Mouse (Mus musculus) G1E (cell line): ENCODE data around the gene Thap4. TPM values are rescaled to one million over a fixed set of nuclear protein-coding genes. Genes with fewer than 3 reads are reported as not detected.
"Not testable (repeated sequence)": the region's sequence is repeated elsewhere in the genome, so short reads cannot be mapped to it uniquely, and the experiment has no call there.

Experiments used
- ATAC-seq: 2 replicates; pipeline ENCODE4 v1.8.0; 2016; ENCODE audit warnings: mild to moderate bottlenecking; ENCODE audit not compliant: insufficient number of reproducible peaks, poor library complexity, low FRiP score, severe bottlenecking; ENCODE audit errors: extremely low read depth
- DNase-seq: peaks from one replicate; pipeline ENCODE4 v3.0.0; 2012; ENCODE audit warnings: low spot score
- H3K27me3 ChIP-seq: 2 replicates; pipeline ENCODE4 v1.6.1; 2012; ENCODE audit warnings: mild to moderate bottlenecking, low read length, inconsistent platforms; ENCODE audit not compliant: insufficient read depth
- H3K36me3 ChIP-seq: replicated peaks from 2 replicates; pipeline ENCODE3; 2012; ENCODE audit warnings: mild to moderate bottlenecking, inconsistent platforms
- H3K4me1 ChIP-seq: 2 replicates; pipeline ENCODE4 v1.6.1; 2012; ENCODE audit warnings: low read depth, low read length, inconsistent platforms, mixed read lengths; ENCODE audit not compliant: insufficient read depth
- H3K4me3 ChIP-seq: 2 replicates; pipeline ENCODE4 v1.5.1; 2012; ENCODE audit warnings: low read depth, mild to moderate bottlenecking, inconsistent platforms, low read length, moderate library complexity, mixed read lengths
- H3K9me3 ChIP-seq: replicated peaks from 2 replicates; pipeline ENCODE4 v1.6.1; 2012; ENCODE audit warnings: inconsistent platforms
- CTCF ChIP-seq: IDR thresholded peaks from 2 replicates; pipeline ENCODE4 v1.5.1; 2012; ENCODE audit warnings: low read depth, low read length, inconsistent platforms, mixed read lengths
- GATA1 ChIP-seq: IDR thresholded peaks from 2 replicates; pipeline ENCODE4 v1.6.1; 2012; ENCODE audit warnings: borderline replicate concordance, low read length, inconsistent platforms, mixed read lengths
- GATA2 ChIP-seq: IDR thresholded peaks from 2 replicates; pipeline ENCODE4 v1.6.1; 2012; ENCODE audit warnings: low read depth, low read length, inconsistent platforms, borderline replicate concordance
- POLR2AphosphoS5 ChIP-seq: IDR thresholded peaks from 2 replicates; pipeline ENCODE4 v1.6.1; 2012; ENCODE audit warnings: low read depth, low read length, inconsistent platforms; ENCODE audit not compliant: insufficient replicate concordance
- TAL1 ChIP-seq: conservative IDR thresholded peaks from 2 replicates; pipeline ENCODE4 v1.6.1; 2012; ENCODE audit warnings: low read depth, low read length, inconsistent platforms, mixed read lengths
- polyA plus RNA-seq: library from polyadenylated mRNA; stranded (reverse); fragments of >175 nt; gene quantifications from 2 replicates; pipeline ENCODE4 v1.2.3, GENCODE M21; 2012
- total RNA-seq, 2 experiments: library from RNA; stranded (forward) in 1 of 2; stranded (reverse) in 1 of 2; fragments of 200-1000 nt in 1 of 2; fragments of >200 nt in 1 of 2; fragmentation: Nextera tagmentation in 1 of 2; gene quantifications; 2 replicates each; pipeline ENCODE4 v1.2.3; 2014 to 2017

The Thap4 gene
- total and polyA plus RNA-seq, 3 experiments, result 27.9 to 71.1 (median 39.4) TPM

GRCm38 (mm10) chr1:93764871-93765591, 10.4 kb upstream of the Thap4 start:
- Histone ChIP-seq H3K4me3 (no peak overlapping the region), H3K9me3 (no peaks in the 10 kb centered on the region), H3K36me3 (peaks cover 77% of the 10 kb centered on the region), H3K4me1 (peaks cover 30% of the 10 kb centered on the region), H3K27me3 (no peaks in the 10 kb centered on the region)
- ATAC-seq, result peak; percentile 54
- peak; percentile 19 for DNase-seq
- TF ChIP-seq CTCF, result no peak
- no peak for TF ChIP-seq POLR2AphosphoS5
- no peak for TF ChIP-seq TAL1
- no peak for TF ChIP-seq GATA2
- TF ChIP-seq GATA1, result no peak

GRCm38 (mm10) chr1:93763531-93763930, 8.9 kb upstream of the Thap4 start:
- not testable (repeated sequence) for H3K27me3 ChIP-seq, DNase-seq, H3K4me3 ChIP-seq, H3K9me3 ChIP-seq, ATAC-seq
- peaks cover 72% of the 10 kb centered on the region for H3K36me3 ChIP-seq
- peaks cover 45% of the 10 kb centered on the region for H3K4me1 ChIP-seq

GRCm38 (mm10) chr1:93760076-93760475, 5.4 kb upstream of the Thap4 start:
- Histone ChIP-seq H3K9me3 (no peaks in the 10 kb centered on the region), H3K4me1 (peaks cover 66% of the 10 kb centered on the region), H3K4me3 (no peak overlapping the region), H3K27me3 (no peaks in the 10 kb centered on the region), H3K36me3 (peaks cover 61% of the 10 kb centered on the region)
- ATAC-seq (no peak), DNase-seq (no peak)
- TF ChIP-seq TAL1 (no peak), GATA2 (no peak), POLR2AphosphoS5 (no peak), GATA1 (no peak), CTCF (no peak)

- no peaks in the 10 kb centered on the region for H3K27me3 ChIP-seq
- H3K4me3 ChIP-seq, result no peak overlapping the region; the same call in 1 of the 2 replicates
- DNase-seq, result no peak
- no peaks in the 10 kb centered on the region for H3K9me3 ChIP-seq
- peaks cover 42% of the 10 kb centered on the region for H3K36me3 ChIP-seq
- peak; percentile 48 for ATAC-seq
- TF ChIP-seq TAL1 (peak; percentile 48), GATA2 (no peak)
- peaks cover 55% of the 10 kb centered on the region for H3K4me1 ChIP-seq
Measured at GRCm38 (mm10) chr1:93756154-93756553, 1.5 kb upstream of the Thap4 start.

- H3K4me1 ChIP-seq, result peaks cover 55% of the 10 kb centered on the region
Measured at GRCm38 (mm10) chr1:93755618-93756017, 954 bp upstream of the Thap4 start.

GRCm38 (mm10) chr1:93755291-93755610, 587 bp upstream of the Thap4 start:
- Histone ChIP-seq H3K4me3 (peak overlapping the region; percentile 86), H3K4me1 (peaks cover 55% of the 10 kb centered on the region), H3K27me3 (no peaks in the 10 kb centered on the region), H3K9me3 (no peaks in the 10 kb centered on the region), H3K36me3 (peaks cover 42% of the 10 kb centered on the region)
- DNase-seq (peak; percentile 40), ATAC-seq (no peak)
- TF ChIP-seq TAL1 (no peak), GATA1 (no peak), CTCF (no peak), GATA2 (no peak), POLR2AphosphoS5 (no peak)

More at GRCm38 (mm10) chr1:93755618-93756017, 954 bp upstream of the Thap4 start:
- DNase-seq (no peak), ATAC-seq (no peak)
- Histone ChIP-seq H3K36me3 (peaks cover 40% of the 10 kb centered on the region), H3K9me3 (no peaks in the 10 kb centered on the region), H3K4me3 (peak overlapping the region; percentile 86), H3K27me3 (no peaks in the 10 kb centered on the region)
- TF ChIP-seq POLR2AphosphoS5 (no peak), TAL1 (no peak), GATA1 (no peak), GATA2 (no peak), CTCF (no peak)

GRCm38 (mm10) chr1:93753911-93754572, 622 bp downstream of the Thap4 start:
- peaks cover 49% of the 10 kb centered on the region for H3K4me1 ChIP-seq
- H3K9me3 ChIP-seq, result no peaks in the 10 kb centered on the region
- no peak; the same call in 1 of the 2 replicates for ATAC-seq
- TF ChIP-seq GATA2 (no peak), POLR2AphosphoS5 (no peak), TAL1 (no peak), CTCF (no peak), GATA1 (no peak)
- peak; percentile 61 for DNase-seq
- peaks cover 42% of the 10 kb centered on the region for H3K36me3 ChIP-seq
- no peaks in the 10 kb centered on the region for H3K27me3 ChIP-seq
- H3K4me3 ChIP-seq, result peak overlapping the region; percentile 86
